Mouse (Mus musculus) brain, adult 2 months (tissue): ENCODE data around the gene Ptprn2.

Source experiments
- DNase-seq: peaks from one replicate; pipeline ENCODE4 v3.0.0; 2011; ENCODE audit warnings: low read depth, low spot score

The Ptprn2 gene

DNA sequence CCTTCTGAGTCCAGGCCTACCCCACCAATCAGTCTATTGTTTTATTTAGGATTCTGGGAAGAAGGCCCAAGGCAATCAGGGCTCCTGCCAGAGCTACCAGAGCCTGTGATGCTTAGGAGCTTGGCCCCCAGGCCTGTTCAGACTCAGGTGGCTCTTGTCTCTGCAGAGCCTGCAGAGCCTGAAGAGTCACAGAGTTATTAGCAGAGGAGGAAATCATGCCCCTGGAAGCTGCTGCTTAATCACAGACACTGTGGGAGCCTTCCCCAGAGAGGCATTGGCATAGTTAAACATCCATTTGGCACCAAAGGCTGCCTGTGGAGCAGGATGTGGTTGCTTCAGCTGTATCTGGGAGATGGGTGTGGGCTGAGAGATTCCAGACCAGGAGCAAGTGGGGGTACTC, 30.3 kb downstream of the Ptprn2 start:
- DNase-seq, result peak; percentile 83

DNA sequence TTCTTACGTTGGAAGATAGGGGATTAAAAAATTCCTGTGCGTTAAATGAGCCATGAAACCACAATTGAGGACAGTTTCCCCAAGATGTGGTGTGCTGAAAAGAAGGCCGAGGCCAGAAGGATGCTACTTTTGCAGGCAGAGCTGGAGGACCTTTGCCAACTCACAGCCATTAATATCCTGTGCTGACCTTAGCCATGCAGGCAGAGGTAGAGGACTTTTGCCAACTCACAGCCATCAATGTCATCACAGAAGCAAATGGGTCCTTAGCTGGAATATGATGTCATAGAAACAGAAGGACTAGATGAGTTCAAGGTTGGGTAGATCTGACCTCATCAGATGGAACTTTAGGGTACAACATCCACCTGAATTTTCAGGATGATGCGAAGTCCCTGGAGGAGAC, 43.3 kb downstream of the Ptprn2 start:
- no peak for DNase-seq

DNA sequence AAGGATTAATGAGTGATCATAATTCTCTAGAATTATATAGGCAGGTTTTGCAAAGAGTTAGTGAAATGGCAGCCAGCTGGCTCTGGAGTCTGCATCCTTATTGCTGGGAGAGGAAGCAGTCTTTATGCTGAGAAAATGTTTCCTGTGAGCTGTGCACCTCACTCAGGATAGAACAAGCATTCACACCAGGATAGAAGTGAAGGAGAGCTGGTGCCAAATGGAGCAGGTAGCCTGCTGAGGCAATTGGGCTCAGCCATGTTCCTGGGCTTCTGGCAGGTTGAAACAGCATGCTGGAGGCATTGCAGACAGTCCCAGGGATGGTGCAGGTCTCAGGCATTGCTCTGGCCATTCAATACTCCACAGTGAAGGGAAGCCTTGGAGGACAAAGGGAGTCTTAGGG, 47.8 kb downstream of the Ptprn2 start:
- DNase-seq, result peak; percentile 92

DNA sequence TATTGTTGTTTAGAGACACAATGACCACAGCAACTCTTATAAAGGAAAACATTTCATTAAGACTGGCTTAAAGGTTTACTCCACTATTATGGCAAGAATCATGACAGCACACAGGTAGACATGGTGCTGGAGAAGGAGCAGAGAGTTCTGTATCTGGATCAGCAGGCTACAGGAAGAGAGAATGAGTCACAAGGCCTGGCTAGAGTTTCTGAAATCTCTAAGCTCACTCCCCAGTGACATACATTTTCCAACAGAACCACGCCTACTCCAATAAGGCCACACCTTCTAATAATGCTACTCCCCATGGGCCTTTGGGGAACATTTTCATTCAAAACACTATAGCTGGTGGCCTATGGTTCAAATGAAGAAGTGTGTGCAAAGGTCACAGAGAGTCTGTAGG, 53.8 kb downstream of the Ptprn2 start:
- peak; percentile 54 for DNase-seq

DNA sequence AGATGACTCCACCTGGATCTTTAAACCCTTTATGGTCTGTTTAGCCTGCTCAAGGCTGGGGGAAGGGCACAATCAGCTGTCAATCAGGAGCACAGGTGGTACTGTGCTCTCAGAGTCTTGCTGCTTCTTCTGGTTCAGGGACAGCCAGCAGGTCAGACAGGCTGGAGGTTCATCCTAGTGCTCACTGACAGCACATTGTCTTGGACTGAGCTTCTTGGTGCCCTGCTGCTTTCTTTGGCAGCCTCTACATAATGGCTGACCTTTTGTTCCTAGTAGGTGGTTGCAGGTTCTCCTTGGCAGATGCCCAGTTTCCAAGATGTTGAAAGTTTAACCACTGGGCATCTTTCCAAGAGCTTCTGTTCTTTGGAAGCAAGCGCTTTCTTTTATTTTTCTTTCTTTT, 55.1 kb downstream of the Ptprn2 start:
- DNase-seq, result peak; percentile 91

DNA sequence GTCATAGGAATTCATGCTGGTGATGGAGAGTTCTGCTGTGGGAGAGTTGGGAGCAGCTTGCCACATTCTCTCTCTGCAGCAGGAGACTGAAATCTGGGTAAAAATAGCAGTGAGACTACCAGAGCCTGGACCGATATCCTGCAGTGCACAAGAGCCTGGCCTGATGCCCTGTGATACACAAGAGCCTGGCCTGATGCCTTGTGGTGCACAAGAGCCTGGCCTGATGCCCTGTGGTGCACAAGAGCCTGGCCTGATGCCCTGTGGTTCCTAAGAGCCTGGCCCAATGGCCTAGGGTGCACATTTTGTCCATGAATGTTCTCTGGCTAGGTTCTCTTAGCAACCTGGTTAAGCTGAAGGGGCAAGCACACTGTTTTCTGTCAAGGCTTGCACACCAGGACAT, 64.5 kb downstream of the Ptprn2 start:
- peak; percentile 91 for DNase-seq

DNA sequence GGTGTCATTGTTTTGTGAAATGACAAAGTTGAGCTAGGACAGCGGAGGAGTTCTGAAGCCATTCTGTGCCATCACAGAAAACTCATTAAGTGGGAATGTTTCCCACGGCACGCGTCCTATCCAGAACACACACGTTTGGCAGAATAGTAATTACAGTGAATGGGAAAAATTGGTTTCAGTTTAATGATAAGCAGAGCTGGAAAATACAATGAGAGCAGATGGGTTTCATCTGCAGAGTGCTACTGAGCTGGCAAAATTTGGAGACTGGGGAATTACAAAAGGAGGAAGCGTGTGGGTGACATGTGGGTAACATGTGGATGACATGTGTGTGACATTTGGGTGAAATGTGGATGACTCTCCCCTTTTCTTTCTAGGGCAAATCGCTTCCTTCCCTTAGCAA, 66.0 kb downstream of the Ptprn2 start:
- DNase-seq, result peak; percentile 37

DNA sequence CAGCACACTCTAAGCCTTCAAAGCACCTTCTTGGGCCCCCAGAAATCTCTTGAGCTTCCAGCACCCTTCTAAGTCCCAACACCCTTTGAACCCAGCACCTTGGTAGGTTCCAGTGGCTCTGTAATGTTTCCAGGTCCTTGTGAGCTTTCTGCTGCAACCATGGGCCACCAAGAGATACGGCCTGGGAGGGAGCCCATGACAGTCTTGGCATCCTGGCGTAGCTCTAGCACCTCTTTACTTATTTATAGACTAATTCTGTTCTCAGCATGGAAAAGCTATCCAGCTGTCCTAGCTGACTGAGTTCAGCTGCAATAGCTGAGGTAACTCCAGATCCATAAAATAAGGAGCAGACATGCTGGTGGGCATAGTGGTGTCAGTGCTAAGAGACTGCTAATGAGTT, 66.8 kb downstream of the Ptprn2 start:
- no peak for DNase-seq

DNA sequence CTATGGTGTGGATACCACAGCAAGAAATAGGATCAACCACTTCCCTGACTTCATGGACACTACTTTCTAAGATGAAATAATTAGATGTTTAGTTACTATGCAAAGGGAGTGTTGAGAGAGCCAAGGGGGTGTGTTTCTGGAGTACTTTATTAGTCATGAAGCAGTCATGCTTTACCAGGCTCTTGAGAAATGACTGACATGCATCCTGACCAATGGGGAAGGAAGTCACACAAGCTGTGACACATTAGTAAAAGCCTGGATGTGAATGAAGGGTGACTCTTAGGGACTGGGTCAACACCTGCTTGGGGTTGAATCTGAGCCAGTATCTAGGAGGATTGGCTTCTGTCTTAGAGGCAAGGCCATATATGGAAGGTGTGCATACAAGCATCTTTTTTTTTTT, 67.8 kb downstream of the Ptprn2 start:
- DNase-seq, result no peak

DNA sequence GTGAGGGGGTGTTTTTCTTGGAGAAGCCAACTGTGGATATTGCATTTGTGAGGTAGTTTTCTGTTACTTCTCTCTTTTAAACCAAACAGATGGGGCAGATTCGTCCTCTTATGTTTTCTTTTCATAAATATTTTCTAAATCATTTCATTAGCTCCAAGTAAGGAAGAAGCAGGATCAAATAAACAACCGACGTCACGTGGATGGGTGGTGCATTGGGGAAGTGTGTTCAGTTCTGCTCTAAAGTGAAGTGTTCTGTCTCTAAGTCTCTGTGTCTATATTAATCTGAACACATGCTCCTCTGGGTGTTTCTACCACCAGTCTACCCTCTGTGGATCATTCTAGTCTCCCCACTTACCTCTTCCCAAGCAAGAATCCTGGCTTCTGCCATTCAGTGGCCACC, 70.4 kb downstream of the Ptprn2 start:
- DNase-seq, result peak; percentile 51

DNA sequence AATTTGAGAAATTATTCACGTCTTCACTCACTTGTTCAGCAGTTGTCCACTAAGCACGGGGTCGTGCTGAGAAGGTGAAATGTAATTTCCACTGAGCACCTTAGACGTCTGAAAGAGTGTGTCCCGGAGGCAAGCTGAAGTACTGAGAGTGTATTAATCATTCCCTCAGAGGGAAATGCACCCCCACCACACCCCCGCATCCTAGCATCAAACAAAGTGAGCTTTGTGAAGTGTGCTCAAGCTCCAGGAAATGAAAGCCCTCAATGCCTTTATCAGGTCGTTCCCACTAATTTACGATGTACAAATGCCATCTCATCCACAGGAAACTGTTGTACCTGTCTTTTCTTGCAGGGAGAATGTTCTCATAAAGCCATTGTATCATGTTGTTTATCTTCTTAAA, 78.9 kb downstream of the Ptprn2 start:
- peak; percentile 64 for DNase-seq

DNA sequence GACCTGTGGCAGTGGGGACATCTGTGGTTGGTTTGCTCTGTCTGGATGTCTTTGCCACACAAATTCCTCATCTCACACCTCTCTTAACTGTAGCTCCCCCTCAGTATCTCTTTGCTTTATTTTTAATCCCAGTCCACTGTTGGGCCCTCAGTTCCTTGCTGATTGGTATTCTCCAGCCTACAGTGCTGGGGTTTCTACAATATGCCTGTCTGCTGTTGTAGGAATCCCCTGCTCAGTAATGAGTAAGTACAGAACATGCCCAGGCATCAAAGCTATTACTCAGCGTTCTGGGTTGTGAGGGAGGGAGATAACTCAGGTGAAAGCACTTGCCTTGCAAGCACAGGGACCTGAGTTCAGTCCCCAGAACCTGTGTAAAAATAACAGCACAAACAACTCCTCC, 81.2 kb downstream of the Ptprn2 start:
- DNase-seq, result peak; percentile 60

DNA sequence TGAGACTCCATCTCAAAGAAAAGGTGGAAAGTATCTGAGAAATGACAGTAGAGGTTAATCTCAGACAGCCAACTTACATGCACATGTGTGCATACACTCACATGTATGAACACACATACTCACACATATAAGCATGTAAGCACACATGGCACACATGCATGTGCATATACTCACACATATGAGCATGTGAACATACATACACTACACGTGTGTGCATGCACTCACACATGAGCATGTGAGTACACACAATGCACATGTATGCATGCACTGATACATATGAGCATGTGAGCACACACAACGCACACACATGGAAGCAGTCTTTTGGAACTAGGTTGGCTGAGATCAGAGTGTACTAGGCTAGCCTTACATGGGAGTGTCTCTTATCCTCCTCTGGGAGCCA, 81.7 kb downstream of the Ptprn2 start:
- DNase-seq, result no peak

DNA sequence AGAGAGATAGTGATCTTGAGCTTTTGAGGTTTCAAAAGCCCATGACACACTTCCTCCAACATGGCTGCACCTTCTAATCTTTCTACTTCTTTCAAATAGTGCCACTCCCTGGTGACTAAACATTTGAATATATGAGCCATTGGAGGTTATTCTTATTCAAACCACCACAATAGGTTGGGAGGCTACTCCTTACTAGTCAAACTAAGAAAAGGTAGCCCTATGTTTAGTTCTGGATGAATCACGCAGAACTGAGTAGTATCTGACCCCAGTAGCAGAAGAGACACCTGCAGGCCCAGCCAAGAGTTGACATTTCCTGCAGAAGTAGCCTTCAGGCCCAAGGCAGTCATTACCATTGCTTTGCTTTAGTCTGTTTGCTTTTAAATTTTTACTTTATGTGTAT, 84.0 kb downstream of the Ptprn2 start:
- DNase-seq, result no peak

DNA sequence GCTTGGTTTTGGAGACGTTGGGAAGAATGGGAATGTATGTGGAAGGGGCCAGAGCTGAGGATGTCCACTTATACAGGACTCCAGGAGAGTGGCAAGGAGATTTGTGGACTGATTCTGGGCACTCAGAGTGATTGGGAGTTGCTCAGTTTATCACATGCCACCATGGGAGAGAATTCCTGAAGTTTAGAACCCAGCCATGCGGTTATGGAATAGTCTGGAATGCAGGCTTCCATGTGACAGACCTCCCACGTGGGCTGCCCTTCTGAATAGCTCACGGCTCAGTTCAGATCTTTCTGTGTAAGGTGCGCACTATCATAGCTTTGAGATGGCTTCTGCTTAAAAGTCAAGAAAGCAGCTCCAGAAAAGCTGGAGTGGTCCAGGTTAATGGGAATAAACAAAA, 88.6 kb downstream of the Ptprn2 start:
- no peak for DNase-seq

DNA sequence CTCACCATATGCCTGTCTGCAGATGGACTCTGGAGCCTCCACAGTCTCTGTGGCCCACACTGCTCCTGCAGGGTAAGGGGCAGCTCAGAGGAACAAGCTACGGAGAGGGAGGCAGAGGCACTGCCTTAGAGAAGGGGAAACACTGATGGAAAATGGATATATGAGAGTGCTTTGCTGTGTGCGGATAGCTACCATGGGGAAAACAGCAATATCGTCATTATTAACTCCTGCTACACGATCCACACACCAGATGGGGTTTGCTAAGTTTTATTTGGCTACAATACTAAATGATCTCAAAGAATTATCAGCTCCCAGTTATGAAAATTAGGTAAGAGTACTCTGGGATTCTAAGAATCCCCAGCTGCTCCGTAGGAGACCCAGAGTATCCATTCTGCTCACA, 89.2 kb downstream of the Ptprn2 start:
- DNase-seq, result no peak

DNA sequence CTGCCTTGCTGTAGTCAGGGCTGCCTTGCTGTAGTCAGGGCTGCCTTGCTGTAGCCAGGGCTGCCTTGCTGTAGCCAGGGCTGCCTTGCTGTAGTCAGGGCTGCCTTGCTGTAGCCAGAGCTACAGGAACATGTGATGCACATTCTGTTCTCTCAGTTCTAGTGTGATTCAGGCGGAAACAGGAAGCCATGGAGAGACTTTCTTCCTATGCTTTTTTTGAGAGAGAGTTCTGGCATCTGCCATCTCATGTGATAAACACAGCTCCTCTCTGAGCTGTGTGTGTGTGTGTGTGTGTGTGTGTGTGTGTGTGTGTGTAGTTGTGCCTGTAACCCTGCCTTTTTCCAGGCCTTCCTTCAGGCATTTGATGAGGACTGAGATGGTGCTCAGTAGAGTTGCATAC, 92.4 kb downstream of the Ptprn2 start:
- DNase-seq, result peak; percentile 85

DNA sequence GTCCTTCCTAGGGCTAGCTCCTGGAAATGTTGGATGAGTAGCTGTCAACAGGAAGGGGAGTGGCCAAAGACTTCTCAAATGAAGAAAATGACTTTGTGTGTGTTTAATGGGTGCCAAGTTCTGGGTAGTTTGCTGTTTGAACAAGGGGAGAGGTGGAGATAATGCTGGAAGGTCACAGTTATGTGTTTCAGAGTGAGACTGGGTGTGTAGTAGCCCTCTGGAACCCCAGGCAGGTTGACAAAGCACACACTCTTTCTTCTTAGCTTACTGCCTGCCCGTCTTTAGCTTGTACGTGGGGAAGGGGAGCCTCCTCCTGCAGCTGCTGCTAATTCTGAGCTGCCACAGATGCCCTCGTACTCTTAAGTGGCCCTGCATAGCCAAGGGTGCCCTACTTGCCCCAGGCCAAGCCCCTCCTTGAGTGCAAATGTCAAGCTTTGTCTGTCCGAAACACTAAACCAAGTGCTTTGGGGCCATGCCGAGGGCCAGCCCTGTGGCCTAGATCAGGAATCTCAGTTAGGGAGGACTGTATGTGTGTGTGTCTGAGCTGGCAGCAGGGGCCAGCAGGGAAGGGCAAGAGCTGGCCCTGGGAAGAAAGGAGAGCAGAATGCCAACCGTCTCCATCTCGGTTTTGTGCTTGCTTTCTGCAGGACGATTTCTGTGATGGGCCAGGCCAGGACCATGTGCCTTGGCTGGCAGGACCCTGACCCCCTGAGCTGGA, 95.5 kb downstream of the Ptprn2 start:
- DNase-seq, result no peak

DNA sequence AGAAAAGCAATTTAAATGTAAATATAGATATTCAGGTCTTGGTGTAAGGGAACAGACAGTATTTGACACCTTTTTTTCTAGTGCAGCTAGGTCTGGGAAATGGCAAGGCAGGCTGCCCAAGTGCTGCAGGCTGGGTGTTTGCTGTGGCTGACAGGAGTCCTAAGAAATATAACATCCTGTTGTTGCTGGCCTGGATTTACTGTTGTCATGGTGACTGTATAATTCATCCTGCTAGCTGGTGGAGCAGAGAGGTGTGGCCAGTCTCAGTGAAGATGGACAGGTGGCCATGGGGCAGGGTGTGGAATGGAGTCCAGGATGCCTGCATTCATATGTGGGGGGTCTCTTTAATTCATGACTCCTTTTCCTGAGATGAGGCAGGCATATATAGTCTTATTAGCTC, 96.3 kb downstream of the Ptprn2 start:
- peak; percentile 85 for DNase-seq

DNA sequence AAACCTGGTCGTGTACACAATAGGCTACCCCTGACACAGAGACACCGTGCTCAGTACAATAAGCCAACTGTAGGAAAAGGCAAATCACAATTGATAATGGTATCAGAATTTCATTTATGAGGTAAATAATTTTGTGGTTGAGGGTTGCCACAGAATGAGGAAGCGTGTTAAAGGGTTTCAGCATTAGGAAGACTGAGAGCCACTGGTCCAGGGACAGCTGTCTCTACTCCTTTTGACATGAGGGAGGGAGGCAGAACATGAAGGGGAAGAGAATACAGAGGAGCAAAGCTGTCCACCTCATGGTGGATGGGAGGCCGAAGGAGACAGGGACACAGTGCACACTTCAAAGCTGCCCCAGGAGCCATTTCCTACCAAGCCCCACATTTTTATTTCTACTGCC, 97.3 kb downstream of the Ptprn2 start:
- no peak for DNase-seq

DNA sequence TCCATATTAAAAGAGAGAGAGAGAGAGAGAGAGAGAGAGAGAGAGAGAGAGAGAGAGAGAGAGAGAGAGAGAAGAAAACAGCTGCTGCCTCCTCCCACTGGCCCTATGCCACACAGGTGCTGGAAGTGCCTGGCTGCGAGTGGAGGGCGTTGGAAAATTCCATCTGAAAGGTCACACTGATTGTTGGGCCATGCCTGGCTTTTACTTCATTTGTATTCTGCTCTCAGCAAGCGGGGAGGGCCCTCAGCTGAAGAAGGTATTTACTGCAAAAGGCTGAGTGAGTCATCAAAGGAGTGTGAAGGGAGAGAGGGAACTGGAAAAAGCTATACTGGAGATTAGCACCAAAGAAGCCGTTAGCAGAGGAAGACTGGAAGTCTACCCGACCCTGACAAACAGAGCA, 99.5 kb downstream of the Ptprn2 start:
- peak; percentile 92 for DNase-seq

DNA sequence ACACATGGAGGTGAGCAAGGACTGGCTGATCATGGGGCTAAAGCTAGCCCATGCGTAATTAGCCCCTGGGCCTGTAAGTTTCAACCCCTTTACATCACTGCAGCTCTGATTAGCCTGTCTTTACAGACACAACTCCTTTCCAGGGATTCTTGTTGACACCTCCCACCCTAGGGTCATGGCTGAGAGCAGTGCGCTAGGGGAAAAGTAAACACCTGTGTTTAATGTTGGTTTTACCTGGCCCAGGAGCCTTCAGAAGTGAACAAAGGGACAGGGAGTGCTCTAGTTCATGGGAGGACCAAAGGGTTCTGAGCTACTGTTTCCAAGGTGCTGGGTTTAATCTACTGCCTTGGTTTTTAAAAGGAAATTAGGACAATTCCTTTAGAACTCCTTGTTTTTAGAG, 100.6 kb downstream of the Ptprn2 start:
- DNase-seq, result no peak

DNA sequence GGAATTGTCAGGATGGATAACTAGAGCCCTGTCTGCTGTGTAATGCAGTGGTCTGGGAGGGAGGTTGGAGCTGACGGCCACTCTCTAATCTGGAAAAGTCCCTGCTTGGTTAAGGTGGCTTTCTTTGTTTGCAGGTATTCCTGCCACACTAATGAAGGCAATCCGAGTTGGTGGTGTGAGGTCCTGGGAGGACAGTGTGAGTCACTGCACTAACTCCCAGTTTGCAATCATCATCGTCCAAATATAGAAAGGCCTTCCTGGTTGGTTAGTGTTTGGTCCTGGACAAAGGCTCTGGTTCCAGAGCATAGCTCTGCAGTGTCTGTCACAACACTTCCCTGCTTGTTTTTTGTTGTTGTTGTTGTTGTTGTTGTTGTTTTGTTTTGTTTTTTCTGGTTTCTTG, 102.0 kb downstream of the Ptprn2 start:
- DNase-seq, result peak; percentile 75

DNA sequence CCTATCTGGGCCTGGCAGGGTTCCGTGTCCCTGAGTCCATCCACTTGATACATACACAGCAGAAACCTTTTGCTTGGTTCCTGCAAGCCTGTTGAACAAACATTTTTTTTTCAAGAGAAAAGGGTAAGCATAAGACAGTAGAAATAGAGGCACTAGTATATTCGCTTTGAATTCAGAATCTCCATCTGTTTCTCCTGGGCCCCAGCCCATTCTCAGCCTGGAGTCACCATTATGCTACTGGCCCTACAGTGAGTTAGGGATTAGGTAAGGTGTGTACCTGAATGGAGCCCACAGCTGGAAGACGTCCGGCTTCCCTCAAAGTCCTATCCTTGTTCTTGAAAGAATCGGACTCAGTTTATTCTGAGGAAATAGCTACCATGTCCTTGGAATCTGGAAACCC, 104.6 kb downstream of the Ptprn2 start:
- peak; percentile 54 for DNase-seq
